Mouse (Mus musculus): Measurements from ENCODE around the gene Npepps.

GRCm38 (mm10) chr11:97272835-97273234 is 7.6 kb downstream of the Npepps start:
- TF ChIP-seq POLR2A (IDR thresholded peaks at IDR 0.05; ENCODE audit: extremely low read depth, insufficient read depth, low read length), result no peak
- TF ChIP-seq CTCF (IDR thresholded peaks at IDR 0.05; ENCODE audit: low read depth, low read length), result no peak

Data from liver, adult 2 months (tissue).